Mouse (Mus musculus): Measurements from ENCODE around the gene Ccdc38. TPM values are rescaled to one million over a fixed set of nuclear protein-coding genes. Genes with fewer than 3 reads are reported as not detected.

The Ccdc38 gene
- polyA plus RNA-seq, 1 experiment from 2014 or later, result 0.45 TPM

GRCm38 (mm10) chr10:93603256-93603655 lies 62.8 kb downstream of the Ccdc38 start:
- WGBS, result 85% methylated on average over 1 of the region's 1 CpGs
- no peaks in the 10 kb centered on the region for H3K27me3 ChIP-seq (ENCODE audit: control insufficient read depth, insufficient read depth, low read length)
- H3K4me3 ChIP-seq (ENCODE audit: low read depth, low read length), result no peak overlapping the region
- no peak overlapping the region for H3K9ac ChIP-seq (ENCODE audit: low read length)
- H3K4me1 ChIP-seq (replicated peaks; ENCODE audit: control insufficient read depth, insufficient read depth, low read length), result 0 out of 2 replicates have a peak, but pooled peaks cover 2% of the 10 kb centered on the region
- ATAC-seq (replicated peaks; ENCODE audit: low FRiP score) (no peak), DNase-seq (ENCODE audit: low spot score) (no peak)
- H3K4me2 ChIP-seq (ENCODE audit: low read depth, low read length, severe bottlenecking), result no peak overlapping the region
- no peaks in the 10 kb centered on the region for H3K36me3 ChIP-seq (ENCODE audit: control insufficient read depth, insufficient read depth, low read length)
- no peaks in the 10 kb centered on the region; the same call in 1 of the 2 replicates for H3K9me3 ChIP-seq (ENCODE audit: control insufficient read depth, low read length)
- H3K27ac ChIP-seq (ENCODE audit: low read depth, low read length), result no peak overlapping the region

DNA sequence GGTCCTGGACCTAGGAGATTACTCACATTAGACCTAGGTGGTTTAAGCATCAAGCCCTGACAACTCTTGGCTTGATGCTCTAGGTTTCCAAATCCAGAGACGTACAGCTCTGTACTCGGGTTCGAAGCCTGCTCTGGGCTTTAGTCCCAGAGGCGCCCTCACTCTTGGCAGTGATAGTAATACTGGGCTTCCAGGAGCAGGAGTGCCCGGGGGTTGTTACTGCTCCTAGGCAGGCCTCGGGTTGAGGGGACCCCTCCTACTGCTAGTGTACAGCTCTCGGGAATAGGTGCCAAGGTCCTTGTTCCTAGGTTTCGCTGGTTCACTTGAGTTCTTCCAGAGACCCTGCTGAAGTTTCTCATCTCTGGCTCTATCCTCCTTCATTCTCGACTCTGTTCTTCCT lies 65.9 kb downstream of the Ccdc38 start:
- no peak for ATAC-seq (replicated peaks; ENCODE audit: low FRiP score)
- Histone ChIP-seq H3K9me3 (ENCODE audit: control insufficient read depth, low read length) (no peaks in the 10 kb centered on the region; the same call in 1 of the 2 replicates), H3K27me3 (ENCODE audit: control insufficient read depth, insufficient read depth, low read length) (no peaks in the 10 kb centered on the region), H3K4me3 (ENCODE audit: low read depth, low read length) (no peak overlapping the region), H3K4me1 (replicated peaks; ENCODE audit: control insufficient read depth, insufficient read depth, low read length) (0 out of 2 replicates have a peak, but pooled peaks cover 2% of the 10 kb centered on the region), H3K27ac (ENCODE audit: low read depth, low read length) (no peak overlapping the region), H3K4me2 (ENCODE audit: low read depth, low read length, severe bottlenecking) (no peak overlapping the region), H3K36me3 (ENCODE audit: control insufficient read depth, insufficient read depth, low read length) (no peaks in the 10 kb centered on the region), H3K9ac (ENCODE audit: low read length) (no peak overlapping the region)
- WGBS, result 93% methylated on average over 9 of the region's 9 CpGs
- no peak for DNase-seq (ENCODE audit: low spot score)

DNA sequence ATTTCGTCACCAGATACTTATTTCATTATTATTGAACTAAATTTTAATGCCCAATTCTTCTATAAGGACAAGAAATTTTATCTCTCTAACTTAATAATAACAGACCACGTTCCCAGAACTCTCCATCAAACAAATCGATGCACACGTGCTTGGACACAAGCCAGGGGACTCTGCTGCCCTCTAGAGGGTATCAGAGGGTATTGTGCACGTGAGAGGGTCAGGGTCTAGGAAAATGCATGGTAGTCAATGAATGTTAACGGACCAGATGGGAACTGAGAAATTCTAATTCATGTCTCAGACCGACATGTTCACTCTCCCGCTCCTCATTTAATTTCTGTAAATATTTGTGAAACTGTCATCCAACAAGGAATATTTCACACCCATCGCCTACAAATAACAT lies 67.6 kb downstream of the Ccdc38 start:
- ATAC-seq (replicated peaks; ENCODE audit: low FRiP score), result no peak
- no peaks in the 10 kb centered on the region for H3K36me3 ChIP-seq (ENCODE audit: control insufficient read depth, insufficient read depth, low read length)
- no peak overlapping the region for H3K27ac ChIP-seq (ENCODE audit: low read depth, low read length)
- no peaks in the 10 kb centered on the region for H3K27me3 ChIP-seq (ENCODE audit: control insufficient read depth, insufficient read depth, low read length)
- peak; percentile 62 for DNase-seq (ENCODE audit: low spot score)
- no peak overlapping the region for H3K9ac ChIP-seq (ENCODE audit: low read length)
- no peak overlapping the region for H3K4me2 ChIP-seq (ENCODE audit: low read depth, low read length, severe bottlenecking)
- 59% methylated on average over 9 of the region's 9 CpGs for WGBS
- H3K4me3 ChIP-seq (ENCODE audit: low read depth, low read length), result no peak overlapping the region
- no peaks in the 10 kb centered on the region; the same call in 1 of the 2 replicates for H3K9me3 ChIP-seq (ENCODE audit: control insufficient read depth, low read length)
- no peaks in the 10 kb centered on the region for H3K4me1 ChIP-seq (replicated peaks; ENCODE audit: control insufficient read depth, insufficient read depth, low read length)

DNA sequence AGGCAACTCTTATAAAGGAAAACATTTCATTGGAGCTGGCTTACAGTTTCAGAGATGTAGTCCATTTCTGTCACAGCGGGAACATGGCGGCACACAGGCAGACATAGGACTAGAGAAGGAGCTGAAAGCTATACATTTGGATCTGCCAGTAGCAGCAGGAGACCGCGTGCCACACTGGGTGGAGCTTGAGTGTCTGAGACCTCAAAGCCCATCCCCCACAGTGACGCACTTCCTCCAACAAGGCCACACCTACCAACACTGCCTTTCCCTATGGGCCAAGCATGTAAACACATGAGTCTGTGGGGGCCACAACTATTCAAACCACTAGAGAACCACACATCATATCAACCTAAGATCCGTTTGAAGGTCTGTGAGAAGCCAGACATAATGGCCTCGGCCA lies 68.8 kb downstream of the Ccdc38 start:
- ATAC-seq (replicated peaks; ENCODE audit: low FRiP score) (no peak), DNase-seq (ENCODE audit: low spot score) (no peak)
- Histone ChIP-seq H3K4me3 (ENCODE audit: low read depth, low read length) (no peak overlapping the region), H3K36me3 (ENCODE audit: control insufficient read depth, insufficient read depth, low read length) (no peaks in the 10 kb centered on the region), H3K9ac (ENCODE audit: low read length) (no peak overlapping the region), H3K9me3 (ENCODE audit: control insufficient read depth, low read length) (no peaks in the 10 kb centered on the region), H3K27me3 (ENCODE audit: control insufficient read depth, insufficient read depth, low read length) (no peaks in the 10 kb centered on the region), H3K4me1 (replicated peaks; ENCODE audit: control insufficient read depth, insufficient read depth, low read length) (no peaks in the 10 kb centered on the region), H3K4me2 (ENCODE audit: low read depth, low read length, severe bottlenecking) (no peak overlapping the region), H3K27ac (ENCODE audit: low read depth, low read length) (no peak overlapping the region)
- WGBS, result 94% methylated on average over 7 of the region's 7 CpGs

GRCm38 (mm10) chr10:93610896-93611295 lies 70.5 kb downstream of the Ccdc38 start:
- Histone ChIP-seq H3K9ac (ENCODE audit: low read length) (no peak overlapping the region), H3K4me3 (ENCODE audit: low read depth, low read length) (no peak overlapping the region), H3K27ac (ENCODE audit: low read depth, low read length) (no peak overlapping the region), H3K4me2 (ENCODE audit: low read depth, low read length, severe bottlenecking) (no peak overlapping the region), H3K9me3 (ENCODE audit: control insufficient read depth, low read length) (no peaks in the 10 kb centered on the region), H3K4me1 (replicated peaks; ENCODE audit: control insufficient read depth, insufficient read depth, low read length) (no peaks in the 10 kb centered on the region), H3K27me3 (ENCODE audit: control insufficient read depth, insufficient read depth, low read length) (no peaks in the 10 kb centered on the region), H3K36me3 (ENCODE audit: control insufficient read depth, insufficient read depth, low read length) (no peaks in the 10 kb centered on the region)
- no peak; the same call in 1 of the 2 replicates for ATAC-seq (replicated peaks; ENCODE audit: low FRiP score)
- DNase-seq (ENCODE audit: low spot score), result no peak
- 100% methylated on average over 1 of the region's 1 CpGs for WGBS

GRCm38 (mm10) chr10:93611419-93612007 lies 71.1 kb downstream of the Ccdc38 start:
- H3K27ac ChIP-seq (ENCODE audit: low read depth, low read length), result no peak overlapping the region
- no peaks in the 10 kb centered on the region for H3K36me3 ChIP-seq (ENCODE audit: control insufficient read depth, insufficient read depth, low read length)
- H3K4me2 ChIP-seq (ENCODE audit: low read depth, low read length, severe bottlenecking), result no peak overlapping the region
- no peaks in the 10 kb centered on the region for H3K4me1 ChIP-seq (replicated peaks; ENCODE audit: control insufficient read depth, insufficient read depth, low read length)
- H3K9me3 ChIP-seq (ENCODE audit: control insufficient read depth, low read length), result no peaks in the 10 kb centered on the region
- no peak overlapping the region for H3K4me3 ChIP-seq (ENCODE audit: low read depth, low read length)
- ATAC-seq (replicated peaks; ENCODE audit: low FRiP score) (no peak), DNase-seq (ENCODE audit: low spot score) (no peak)
- H3K9ac ChIP-seq (ENCODE audit: low read length), result no peak overlapping the region
- 57% methylated on average over 18 of the region's 18 CpGs for WGBS
- H3K27me3 ChIP-seq (ENCODE audit: control insufficient read depth, insufficient read depth, low read length), result no peaks in the 10 kb centered on the region

DNA sequence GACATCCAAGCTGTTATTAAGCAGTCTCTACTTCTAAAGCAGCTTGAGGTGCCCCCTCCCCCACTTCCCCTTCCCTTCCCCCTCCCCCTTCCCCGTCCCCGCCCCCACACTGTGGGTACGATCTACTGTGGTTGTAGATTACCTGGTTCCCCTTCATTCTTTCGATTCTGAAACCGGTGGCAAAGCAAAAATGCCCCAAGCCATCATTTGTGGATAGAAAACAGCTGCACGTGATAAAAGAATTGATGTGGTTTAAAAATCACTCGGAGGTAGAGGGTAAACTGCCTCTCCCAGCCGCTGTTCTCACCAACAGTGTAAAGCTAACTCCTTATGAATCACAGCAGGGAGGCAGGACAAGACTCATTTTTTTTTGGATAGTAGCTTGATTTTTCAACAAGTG lies 74.4 kb downstream of the Ccdc38 start:
- DNase-seq (ENCODE audit: low spot score), result no peak
- no peaks in the 10 kb centered on the region for H3K27me3 ChIP-seq (ENCODE audit: control insufficient read depth, insufficient read depth, low read length)
- ATAC-seq (replicated peaks; ENCODE audit: low FRiP score), result no peak

DNA sequence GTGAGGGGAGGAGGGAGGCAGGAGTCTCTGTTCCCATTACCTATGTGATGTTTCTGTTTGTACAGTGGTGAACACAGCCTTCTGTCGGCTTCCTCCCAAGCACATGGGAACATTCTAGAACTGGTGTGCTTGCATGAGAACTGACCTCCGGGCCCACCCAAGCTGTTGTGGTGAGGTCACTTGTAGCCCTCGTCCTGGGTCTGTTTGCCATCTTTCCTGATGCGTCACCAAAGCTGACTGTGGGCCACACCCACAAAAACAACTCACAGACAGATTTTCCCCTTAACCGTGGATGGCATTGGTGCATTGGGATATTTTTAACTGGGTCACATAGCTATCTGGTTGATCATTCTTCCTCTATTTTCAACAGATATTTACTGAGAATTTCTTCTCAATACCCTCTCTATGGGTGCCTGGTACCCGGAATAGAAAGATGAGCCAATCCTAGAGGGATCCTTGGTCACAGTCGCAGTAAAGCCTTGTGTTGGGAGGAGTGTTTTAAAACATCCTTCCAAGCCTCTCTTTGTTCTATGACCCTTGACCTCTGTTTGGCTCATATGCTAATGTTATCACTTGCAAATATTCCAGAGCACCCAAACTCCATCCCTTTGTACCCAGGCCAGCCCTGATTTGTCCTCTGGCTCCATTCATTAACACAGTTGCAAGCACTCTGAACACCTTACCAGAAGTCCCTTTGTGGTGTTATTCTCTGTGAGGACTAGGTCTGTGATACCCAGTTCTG lies 80.2 kb downstream of the Ccdc38 start:
- Histone ChIP-seq H3K9ac (ENCODE audit: low read length) (no peak overlapping the region), H3K4me3 (ENCODE audit: low read depth, low read length) (no peak overlapping the region), H3K4me1 (replicated peaks; ENCODE audit: control insufficient read depth, insufficient read depth, low read length) (no peaks in the 10 kb centered on the region), H3K36me3 (ENCODE audit: control insufficient read depth, insufficient read depth, low read length) (no peaks in the 10 kb centered on the region), H3K9me3 (ENCODE audit: control insufficient read depth, low read length) (no peaks in the 10 kb centered on the region), H3K27ac (ENCODE audit: low read depth, low read length) (no peak overlapping the region), H3K27me3 (ENCODE audit: control insufficient read depth, insufficient read depth, low read length) (no peaks in the 10 kb centered on the region), H3K4me2 (ENCODE audit: low read depth, low read length, severe bottlenecking) (no peak overlapping the region)
- WGBS, result 74% methylated on average over 7 of the region's 7 CpGs
- ATAC-seq (replicated peaks; ENCODE audit: low FRiP score) (no peak), DNase-seq (ENCODE audit: low spot score) (no peak)

More for the DNA sequence above, 74.4 kb downstream of the Ccdc38 start:
- 87% methylated on average over 8 of the region's 8 CpGs for whole genome bisulfite sequencing
- no peak overlapping the region for H3K4me3 ChIP-seq (ENCODE audit: low read depth, low read length)
- H3K9ac ChIP-seq (ENCODE audit: low read length), result no peak overlapping the region
- no peaks in the 10 kb centered on the region for H3K9me3 ChIP-seq (ENCODE audit: control insufficient read depth, low read length)
- no peaks in the 10 kb centered on the region for H3K36me3 ChIP-seq (ENCODE audit: control insufficient read depth, insufficient read depth, low read length)
- no peak overlapping the region for H3K4me2 ChIP-seq (ENCODE audit: low read depth, low read length, severe bottlenecking)
- H3K4me1 ChIP-seq (replicated peaks; ENCODE audit: control insufficient read depth, insufficient read depth, low read length), result no peaks in the 10 kb centered on the region
- no peak overlapping the region for H3K27ac ChIP-seq (ENCODE audit: low read depth, low read length)

DNA sequence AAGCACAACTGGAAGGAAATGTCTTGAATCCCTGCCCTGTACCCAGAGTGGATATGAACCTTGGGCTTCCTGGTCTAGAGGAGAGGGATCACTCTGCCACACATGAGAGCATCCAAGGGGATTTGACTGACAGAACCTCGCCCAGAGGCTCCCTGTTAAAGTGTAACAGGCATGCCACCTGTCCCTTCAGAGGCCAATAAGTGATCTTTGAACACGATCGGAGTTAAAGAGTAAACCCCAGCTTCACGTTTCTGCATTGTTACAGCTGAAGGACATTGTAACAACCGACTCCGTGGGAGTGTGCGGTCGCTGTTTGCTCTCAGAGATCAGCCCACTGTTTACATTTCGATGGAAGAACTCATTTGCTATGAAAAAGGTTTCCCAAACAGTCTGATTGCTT lies 83.3 kb downstream of the Ccdc38 start:
- no peak for DNase-seq (ENCODE audit: low spot score)

More for the DNA sequence above, 83.3 kb downstream of the Ccdc38 start:
- H3K27ac ChIP-seq (ENCODE audit: low read depth, low read length), result no peak overlapping the region
- no peaks in the 10 kb centered on the region for H3K36me3 ChIP-seq (ENCODE audit: control insufficient read depth, insufficient read depth, low read length)
- no peaks in the 10 kb centered on the region for H3K4me1 ChIP-seq (replicated peaks; ENCODE audit: control insufficient read depth, insufficient read depth, low read length)
- no peak overlapping the region for H3K9ac ChIP-seq (ENCODE audit: low read length)
- no peak overlapping the region for H3K4me3 ChIP-seq (ENCODE audit: low read depth, low read length)
- H3K27me3 ChIP-seq (ENCODE audit: control insufficient read depth, insufficient read depth, low read length), result no peaks in the 10 kb centered on the region
- ATAC-seq (replicated peaks; ENCODE audit: low FRiP score), result no peak
- no peaks in the 10 kb centered on the region for H3K9me3 ChIP-seq (ENCODE audit: control insufficient read depth, low read length)
- no peak overlapping the region for H3K4me2 ChIP-seq (ENCODE audit: low read depth, low read length, severe bottlenecking)
- WGBS, result 70% methylated on average over 9 of the region's 9 CpGs

All from forebrain, embryonic 11.5 days (tissue).